Mouse (Mus musculus): Measurements from ENCODE around the gene Comp. TPM values are rescaled to one million over a fixed set of nuclear protein-coding genes. Genes with fewer than 3 reads are reported as not detected.

The Comp gene
- total and polyA plus RNA-seq, 2 experiments, result not detected

DNA sequence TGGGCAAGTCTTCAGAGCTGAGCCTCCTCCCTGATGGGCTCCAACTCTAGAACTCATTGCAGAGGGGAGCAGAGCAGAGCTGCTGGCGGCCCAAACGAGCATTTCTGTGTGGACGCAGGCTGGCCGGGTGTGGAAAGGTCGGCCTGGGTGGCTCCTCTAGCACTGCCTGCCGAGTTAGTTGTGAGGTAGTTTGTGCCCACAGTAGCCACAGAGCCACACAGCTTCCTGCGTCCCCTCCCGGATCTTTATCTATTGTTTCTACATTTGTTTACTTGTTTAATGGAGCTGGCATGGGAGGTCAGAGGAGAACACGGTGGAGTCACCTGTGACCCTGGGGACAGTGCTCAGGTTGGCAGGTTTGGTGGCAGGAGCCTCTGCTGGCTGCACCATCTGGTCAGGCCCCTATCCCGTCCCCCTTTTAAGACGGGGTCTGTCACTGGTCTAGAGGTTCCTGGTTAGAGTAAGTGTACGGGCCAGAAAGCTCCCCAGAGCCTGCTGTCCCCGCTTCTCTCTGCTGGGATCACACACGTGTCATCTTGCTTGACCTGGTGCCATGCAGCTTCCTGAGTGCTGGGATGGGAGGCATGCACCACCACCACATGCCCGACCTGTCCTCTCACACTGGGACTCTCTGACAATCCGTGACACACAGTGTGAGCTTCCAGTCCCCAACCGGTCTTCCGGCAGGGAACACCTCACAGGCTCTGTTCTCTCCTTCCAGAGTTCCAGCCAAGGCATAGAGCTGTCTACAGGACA lies 48.2 kb downstream of the Comp start:
- H3K9ac ChIP-seq (ENCODE audit: low read depth, low read length), result no peak overlapping the region
- H3K36me3 ChIP-seq (ENCODE audit: control insufficient read depth, insufficient read depth, low read length), result no peaks in the 10 kb centered on the region
- no peak for DNase-seq (ENCODE audit: extremely low read depth, low read depth, low spot score)
- H3K79me2 ChIP-seq (ENCODE audit: control insufficient read depth, insufficient read depth, low read length), result peaks cover 4% of the 10 kb centered on the region; the same call in 1 of the 2 replicates
- no peak for TF ChIP-seq CTCF (IDR thresholded peaks at IDR 0.05; ENCODE audit: low read depth, low read length)
- TF ChIP-seq POLR2A (IDR thresholded peaks at IDR 0.05; ENCODE audit: extremely low read depth, insufficient read depth, low read length), result no peak
- H3K4me3 ChIP-seq (ENCODE audit: insufficient read depth, low read depth, low read length), result no peak overlapping the region
- no peaks in the 10 kb centered on the region for H3K4me1 ChIP-seq (ENCODE audit: control insufficient read depth, insufficient read depth, low read length)
- 72% methylated on average over 18 of the region's 18 CpGs for WGBS
- no peaks in the 10 kb centered on the region for H3K27me3 ChIP-seq (ENCODE audit: control insufficient read depth, insufficient read depth, low read length)
- no peak overlapping the region for H3K27ac ChIP-seq (replicated peaks; ENCODE audit: insufficient read depth, low read depth, low read length)

DNA sequence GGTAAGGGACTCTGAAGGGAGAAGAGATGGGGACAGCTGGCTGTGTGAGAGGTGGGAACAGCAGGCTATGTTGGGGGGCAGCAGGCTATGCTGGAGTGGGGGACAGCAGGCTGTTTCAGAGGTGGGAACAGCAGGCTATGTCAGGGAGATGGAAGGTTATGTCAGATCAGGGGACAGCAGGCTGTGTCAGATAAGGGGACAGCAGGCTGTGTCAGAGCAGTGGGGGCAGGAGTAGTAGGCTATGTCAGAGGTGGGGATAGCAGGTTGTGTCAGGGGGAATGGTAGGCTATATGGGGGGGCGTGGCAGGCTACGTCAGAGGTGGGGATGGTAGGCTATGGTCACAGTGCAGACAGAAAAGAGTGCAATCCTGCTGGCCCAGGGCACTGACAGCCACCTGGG lies 49.4 kb downstream of the Comp start:
- Histone ChIP-seq H3K9ac (ENCODE audit: low read depth, low read length) (no peak overlapping the region), H3K27me3 (ENCODE audit: control insufficient read depth, insufficient read depth, low read length) (no peaks in the 10 kb centered on the region), H3K4me3 (ENCODE audit: insufficient read depth, low read depth, low read length) (no peak overlapping the region), H3K36me3 (ENCODE audit: control insufficient read depth, insufficient read depth, low read length) (no peaks in the 10 kb centered on the region), H3K79me2 (ENCODE audit: control insufficient read depth, insufficient read depth, low read length) (peaks cover 7% of the 10 kb centered on the region; the same call in 1 of the 2 replicates), H3K27ac (replicated peaks; ENCODE audit: insufficient read depth, low read depth, low read length) (no peak overlapping the region), H3K4me1 (ENCODE audit: control insufficient read depth, insufficient read depth, low read length) (no peaks in the 10 kb centered on the region)
- DNase-seq (ENCODE audit: extremely low read depth, low read depth, low spot score), result no peak
- 98% methylated on average over 2 of the region's 2 CpGs for WGBS
- TF ChIP-seq POLR2A (IDR thresholded peaks at IDR 0.05; ENCODE audit: extremely low read depth, insufficient read depth, low read length) (no peak), CTCF (IDR thresholded peaks at IDR 0.05; ENCODE audit: low read depth, low read length) (no peak)

DNA sequence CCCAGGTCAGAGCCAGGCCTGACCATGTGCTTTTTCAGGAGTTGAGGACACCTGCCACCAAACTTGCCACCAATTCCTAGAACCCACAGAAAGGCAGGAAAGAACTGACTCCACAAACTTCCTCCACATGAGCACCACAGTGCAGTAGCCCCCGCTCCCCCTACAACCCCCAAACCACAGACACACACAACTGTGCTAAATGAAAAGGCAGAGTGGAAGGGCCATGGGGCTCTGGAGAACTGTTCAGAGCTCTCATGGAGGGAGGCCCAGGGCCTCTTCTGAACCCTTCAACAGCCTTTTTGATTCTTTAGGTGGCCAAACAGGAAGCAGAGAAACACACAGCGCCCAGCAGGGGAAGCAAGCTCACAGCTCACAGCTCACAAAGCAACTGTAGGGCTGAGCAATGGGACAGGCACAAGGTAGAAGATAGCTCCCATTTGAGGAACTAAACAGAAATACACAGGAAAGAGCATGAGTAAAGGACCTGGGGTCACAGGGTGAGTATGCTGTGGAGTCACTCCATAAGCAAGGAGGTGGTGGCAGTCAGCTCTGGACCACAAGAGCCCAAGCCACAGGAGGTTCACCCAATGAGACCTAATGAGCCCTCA lies 53.0 kb downstream of the Comp start:
- DNase-seq (ENCODE audit: extremely low read depth, low read depth, low spot score), result no peak
- Histone ChIP-seq H3K9ac (ENCODE audit: low read depth, low read length) (no peak overlapping the region), H3K27ac (replicated peaks; ENCODE audit: insufficient read depth, low read depth, low read length) (no peak overlapping the region)

GRCm38 (mm10) chr8:70431213-70431612 lies 57.9 kb downstream of the Comp start:
- H3K27ac ChIP-seq (replicated peaks; ENCODE audit: insufficient read depth, low read depth, low read length), result no peak overlapping the region
- TF ChIP-seq POLR2A (IDR thresholded peaks at IDR 0.05; ENCODE audit: extremely low read depth, insufficient read depth, low read length), result no peak
- no peak for TF ChIP-seq CTCF (IDR thresholded peaks at IDR 0.05; ENCODE audit: low read depth, low read length)
- no peaks in the 10 kb centered on the region for H3K4me1 ChIP-seq (ENCODE audit: control insufficient read depth, insufficient read depth, low read length)
- WGBS, result 94% methylated on average over 4 of the region's 4 CpGs
- no peak overlapping the region for H3K9ac ChIP-seq (ENCODE audit: low read depth, low read length)
- peaks cover 40% of the 10 kb centered on the region for H3K79me2 ChIP-seq (ENCODE audit: control insufficient read depth, insufficient read depth, low read length)
- no peaks in the 10 kb centered on the region for H3K27me3 ChIP-seq (ENCODE audit: control insufficient read depth, insufficient read depth, low read length)
- H3K4me3 ChIP-seq (ENCODE audit: insufficient read depth, low read depth, low read length), result no peak overlapping the region
- DNase-seq (ENCODE audit: extremely low read depth, low read depth, low spot score), result no peak
- H3K36me3 ChIP-seq (ENCODE audit: control insufficient read depth, insufficient read depth, low read length), result no peaks in the 10 kb centered on the region

More for the DNA sequence above, 53.0 kb downstream of the Comp start:
- Histone ChIP-seq H3K4me3 (ENCODE audit: insufficient read depth, low read depth, low read length) (no peak overlapping the region), H3K4me1 (ENCODE audit: control insufficient read depth, insufficient read depth, low read length) (no peaks in the 10 kb centered on the region), H3K27me3 (ENCODE audit: control insufficient read depth, insufficient read depth, low read length) (no peaks in the 10 kb centered on the region), H3K79me2 (ENCODE audit: control insufficient read depth, insufficient read depth, low read length) (peaks cover 24% of the 10 kb centered on the region), H3K36me3 (ENCODE audit: control insufficient read depth, insufficient read depth, low read length) (no peaks in the 10 kb centered on the region)
- 91% methylated on average over 2 of the region's 2 CpGs for WGBS
- TF ChIP-seq POLR2A (IDR thresholded peaks at IDR 0.05; ENCODE audit: extremely low read depth, insufficient read depth, low read length) (no peak), CTCF (IDR thresholded peaks at IDR 0.05; ENCODE audit: low read depth, low read length) (no peak)

Other genes starting within 250 kb of the Comp start
- gene Nr2c2ap, start 242.2 kb upstream of the Comp start, total RNA-seq (2014; rRNA removed), result 3.3 and 4.4 TPM in 2 replicates
- gene Nr2c2ap, start 242.2 kb upstream of the Comp start, polyA plus RNA-seq (2012; rRNA removed), result 15.0 and 16.6 TPM in 2 replicates
- gene Rfxank, start 234.4 kb upstream of the Comp start, total RNA-seq (2014; rRNA removed), result 9.4 and 13.6 TPM in 2 replicates
- gene Rfxank, start 234.4 kb upstream of the Comp start, polyA plus RNA-seq (2012; rRNA removed), result 16.0 and 27.8 TPM in 2 replicates
- gene Borcs8, start 234.1 kb upstream of the Comp start, total RNA-seq (2014; rRNA removed), result 20.1 and 20.7 TPM in 2 replicates
- 53.4 and 55.0 TPM in 2 replicates for gene Borcs8, start 234.1 kb upstream of the Comp start, polyA plus RNA-seq (2012; rRNA removed)
- 0.09 and 0.34 TPM in 2 replicates for gene Mef2b, start 233.8 kb upstream of the Comp start, total RNA-seq (2014; rRNA removed)
- not detected in 2 replicates for gene Mef2b, start 233.8 kb upstream of the Comp start, polyA plus RNA-seq (2012; rRNA removed)
- gene Tmem161a, start 201.2 kb upstream of the Comp start, total RNA-seq (2014; rRNA removed), result 18.3 and 20.4 TPM in 2 replicates
- 40.4 and 60.4 TPM in 2 replicates for gene Tmem161a, start 201.2 kb upstream of the Comp start, polyA plus RNA-seq (2012; rRNA removed)
- 31.4 and 48.5 TPM in 2 replicates for gene Slc25a42, start 161.3 kb upstream of the Comp start, total RNA-seq (2014; rRNA removed)
- 96.9 and 117 TPM in 2 replicates for gene Slc25a42, start 161.3 kb upstream of the Comp start, polyA plus RNA-seq (2012; rRNA removed)
- gene Sugp2, start 139.3 kb upstream of the Comp start, total RNA-seq (2014; rRNA removed), result 5.3 and 7.0 TPM in 2 replicates
- gene Sugp2, start 139.3 kb upstream of the Comp start, polyA plus RNA-seq (2012; rRNA removed), result 9.7 and 12.4 TPM in 2 replicates
- gene Armc6, start 139.1 kb upstream of the Comp start, total RNA-seq (2014; rRNA removed), result 4.4 and 6.2 TPM in 2 replicates
- 9.6 and 11.6 TPM in 2 replicates for gene Armc6, start 139.1 kb upstream of the Comp start, polyA plus RNA-seq (2012; rRNA removed)
- 1.4 and 2.6 TPM in 2 replicates for gene Homer3, start 90.7 kb upstream of the Comp start, total RNA-seq (2014; rRNA removed)
- gene Homer3, start 90.7 kb upstream of the Comp start, polyA plus RNA-seq (2012; rRNA removed), result 3.1 and 3.7 TPM in 2 replicates
- gene Ddx49, start 71.1 kb upstream of the Comp start, total RNA-seq (2014; rRNA removed), result 19.3 and 22.7 TPM in 2 replicates
- 24.4 and 36.5 TPM in 2 replicates for gene Ddx49, start 71.1 kb upstream of the Comp start, polyA plus RNA-seq (2012; rRNA removed)
- gene Cope, start 71.0 kb upstream of the Comp start, total RNA-seq (2014; rRNA removed), result 169 and 197 TPM in 2 replicates
- 327 and 394 TPM in 2 replicates for gene Cope, start 71.0 kb upstream of the Comp start, polyA plus RNA-seq (2012; rRNA removed)
- not detected in 2 replicates for gene Cers1, start 57.8 kb upstream of the Comp start, total RNA-seq (2014; rRNA removed)
- 0.04 TPM in 2 replicates for gene Cers1, start 57.8 kb upstream of the Comp start, polyA plus RNA-seq (2012; rRNA removed)
- not detected in 2 replicates for gene Gdf1, start 43.7 kb upstream of the Comp start, total RNA-seq (2014; rRNA removed)
- not detected in 2 replicates for gene Gdf1, start 43.7 kb upstream of the Comp start, polyA plus RNA-seq (2012; rRNA removed)
- 19.0 and 26.3 TPM in 2 replicates for gene Upf1, start 20.3 kb upstream of the Comp start, total RNA-seq (2014; rRNA removed)
- 20.3 and 22.3 TPM in 2 replicates for gene Upf1, start 20.3 kb upstream of the Comp start, polyA plus RNA-seq (2012; rRNA removed)
- gene Crtc1, start 66.0 kb downstream of the Comp start, total RNA-seq (2014; rRNA removed), result 1.2 and 1.9 TPM in 2 replicates
- 6.9 and 8.2 TPM in 2 replicates for gene Crtc1, start 66.0 kb downstream of the Comp start, polyA plus RNA-seq (2012; rRNA removed)
- gene Klhl26, start 103.4 kb downstream of the Comp start, total RNA-seq (2014; rRNA removed), result 3.5 and 4.5 TPM in 2 replicates
- gene Klhl26, start 103.4 kb downstream of the Comp start, polyA plus RNA-seq (2012; rRNA removed), result 13.7 and 15.3 TPM in 2 replicates
- 0.34 TPM in 1 of 2 replicates, not detected in the other for gene Tmem59l, start 113.8 kb downstream of the Comp start, total RNA-seq (2014; rRNA removed)
- 0.10 TPM in 1 of 2 replicates, not detected in the other for gene Tmem59l, start 113.8 kb downstream of the Comp start, polyA plus RNA-seq (2012; rRNA removed)
- not detected in 2 replicates for gene Crlf1, start 119.6 kb downstream of the Comp start, total RNA-seq (2014; rRNA removed)
- gene Crlf1, start 119.6 kb downstream of the Comp start, polyA plus RNA-seq (2012; rRNA removed), result not detected in 2 replicates
- gene Rex1bd, start 133.2 kb downstream of the Comp start, total RNA-seq (2014; rRNA removed), result 60.8 and 75.2 TPM in 2 replicates
- gene Rex1bd, start 133.2 kb downstream of the Comp start, polyA plus RNA-seq (2012; rRNA removed), result 141 and 152 TPM in 2 replicates
- gene Uba52, start 137.2 kb downstream of the Comp start, total RNA-seq (2014; rRNA removed), result 750 and 1,062 TPM in 2 replicates
- 596 and 770 TPM in 2 replicates for gene Uba52, start 137.2 kb downstream of the Comp start, polyA plus RNA-seq (2012; rRNA removed)
- 271 and 321 TPM in 2 replicates for gene Fkbp8, start 154.2 kb downstream of the Comp start, total RNA-seq (2014; rRNA removed)
- gene Fkbp8, start 154.2 kb downstream of the Comp start, polyA plus RNA-seq (2012; rRNA removed), result 455 and 489 TPM in 2 replicates
- 36.7 and 42.6 TPM in 2 replicates for gene Kxd1, start 154.4 kb downstream of the Comp start, total RNA-seq (2014; rRNA removed)
- gene Kxd1, start 154.4 kb downstream of the Comp start, polyA plus RNA-seq (2012; rRNA removed), result 68.4 and 72.3 TPM in 2 replicates
- 10.0 and 13.6 TPM in 2 replicates for gene Ell, start 165.9 kb downstream of the Comp start, total RNA-seq (2014; rRNA removed)
- gene Ell, start 165.9 kb downstream of the Comp start, polyA plus RNA-seq (2012; rRNA removed), result 19.6 and 25.0 TPM in 2 replicates
- gene Isyna1, start 220.8 kb downstream of the Comp start, total RNA-seq (2014; rRNA removed), result 3.2 and 6.4 TPM in 2 replicates
- 9.4 and 16.6 TPM in 2 replicates for gene Isyna1, start 220.8 kb downstream of the Comp start, polyA plus RNA-seq (2012; rRNA removed)
- gene Ssbp4, start 235.3 kb downstream of the Comp start, total RNA-seq (2014; rRNA removed), result 2.3 and 5.0 TPM in 2 replicates
- gene Ssbp4, start 235.3 kb downstream of the Comp start, polyA plus RNA-seq (2012; rRNA removed), result 13.5 and 16.4 TPM in 2 replicates
- gene Lrrc25, start 242.6 kb downstream of the Comp start, total RNA-seq (2014; rRNA removed), result 1.4 and 2.3 TPM in 2 replicates
- 2.5 and 7.0 TPM in 2 replicates for gene Lrrc25, start 242.6 kb downstream of the Comp start, polyA plus RNA-seq (2012; rRNA removed)

All from liver, adult 2 months (tissue).